In genomic region chr6:88192756-88193155, GRCm38 (mm10) we compare ENCODE assay signal across 39 mouse cellular contexts. TPM values are rescaled to one million over a fixed set of nuclear protein-coding genes. Genes with fewer than 3 reads are reported as not detected.
DNase-seq lines count a peak whose midpoint lies in the region; ATAC-seq and TF ChIP-seq lines count a peak whose summit lies in the region.
"Had no signal": no experiment of that assay in that cellular context is flagged by ENCODE, and none has a peak within 500 bp of the region (broad histone marks: within the 10 kb centered on the region; RNA-seq: fewer than 3 reads in every experiment).

No protein-coding gene starts in this region.

- no peak for TF ChIP-seq CTCF in hindbrain, postnatal 0 days (IDR thresholded peaks at IDR 0.05; ENCODE audit: low read depth)

- no peaks in the 10 kb centered on the region for H3K9me3 ChIP-seq in hindbrain, embryonic 11.5 days (ENCODE audit: control insufficient read depth, low read length)
- H3K9me3 ChIP-seq in hindbrain, postnatal 0 days (ENCODE audit: low read length): no peaks in the 10 kb centered on the region
- H3K9me3 ChIP-seq in midbrain, embryonic 12.5 days: no peaks in the 10 kb centered on the region
- H3K9me3 ChIP-seq in midbrain, embryonic 10.5 days (replicated peaks): no peaks in the 10 kb centered on the region
- H3K9me3 ChIP-seq: heart, embryonic 12.5 days; kidney, embryonic 15.5 days; neural tube, embryonic 12.5 days had no signal

- no peaks in the 10 kb centered on the region for H3K36me3 ChIP-seq in hindbrain, embryonic 11.5 days (ENCODE audit: control insufficient read depth, insufficient read depth, low read length)
- H3K36me3 ChIP-seq in hindbrain, postnatal 0 days (ENCODE audit: insufficient read depth, low read length): no peaks in the 10 kb centered on the region
- no peaks in the 10 kb centered on the region for H3K36me3 ChIP-seq in midbrain, embryonic 12.5 days
- no peaks in the 10 kb centered on the region for H3K36me3 ChIP-seq in midbrain, embryonic 10.5 days
- H3K36me3 ChIP-seq: heart, embryonic 12.5 days; kidney, embryonic 15.5 days; neural tube, embryonic 12.5 days had no signal

- no peak overlapping the region for H3K4me3 ChIP-seq in hindbrain, embryonic 11.5 days (ENCODE audit: low read depth, low read length)
- H3K4me3 ChIP-seq in hindbrain, postnatal 0 days (ENCODE audit: low read length): no peak overlapping the region
- no peak overlapping the region for H3K4me3 ChIP-seq in midbrain, embryonic 12.5 days
- no peak overlapping the region for H3K4me3 ChIP-seq in midbrain, embryonic 10.5 days
- H3K4me3 ChIP-seq: erythroblast, embryonic 14.5 days; left cerebral cortex, adult 2 months; myocyte had no signal

- WGBS in hindbrain, embryonic 11.5 days: 7% methylated on average over 8 of the region's 8 CpGs
- 16% methylated on average over 8 of the region's 8 CpGs for WGBS in hindbrain, postnatal 0 days
- 8% methylated on average over 8 of the region's 8 CpGs for WGBS in midbrain, embryonic 12.5 days
- 9% methylated on average over 8 of the region's 8 CpGs for WGBS in midbrain, embryonic 10.5 days

- peaks cover 25% of the 10 kb centered on the region for H3K4me1 ChIP-seq in hindbrain, embryonic 11.5 days (replicated peaks; ENCODE audit: control insufficient read depth, insufficient read depth, low read length)
- H3K4me1 ChIP-seq in hindbrain, postnatal 0 days (ENCODE audit: insufficient read depth, low read length): peaks cover 12% of the 10 kb centered on the region; the same call in 1 of the 2 replicates
- H3K4me1 ChIP-seq in midbrain, embryonic 12.5 days: peaks cover 46% of the 10 kb centered on the region
- peaks cover 61% of the 10 kb centered on the region for H3K4me1 ChIP-seq in midbrain, embryonic 10.5 days

- peak; percentile 39 for DNase-seq in hindbrain, embryonic 11.5 days (ENCODE audit: low spot score)
- no peak for DNase-seq in hindbrain, postnatal 0 days (ENCODE audit: low spot score)
- no peak for DNase-seq in midbrain, embryonic 10.5 days (ENCODE audit: low spot score)
- DNase-seq in MN1 (ENCODE audit: low spot score): peak; percentile 22
- DNase-seq in kidney, adult 8-10 months: no peak
- DNase-seq in urinary bladder, postnatal 14 days (ENCODE audit: low spot score): no peak
- DNase-seq: cerebellum, adult 18-20 months; gastrocnemius, postnatal 36 days; heart, adult 2 months; kidney, adult 11 months; left cerebral cortex, postnatal 4 days; lung, postnatal 10 days; right cerebral cortex, postnatal 4 days; thymus, adult 18-20 months; thymus, postnatal 25 days had no signal

- H3K27me3 ChIP-seq in hindbrain, embryonic 11.5 days (ENCODE audit: control insufficient read depth, insufficient read depth, low read length): peaks cover 97% of the 10 kb centered on the region
- peaks cover 87% of the 10 kb centered on the region for H3K27me3 ChIP-seq in hindbrain, postnatal 0 days (ENCODE audit: insufficient read depth, low read length)
- peaks cover 100% of the 10 kb centered on the region for H3K27me3 ChIP-seq in midbrain, embryonic 12.5 days
- H3K27me3 ChIP-seq in midbrain, embryonic 10.5 days (ENCODE audit: low read depth, poor library complexity, severe bottlenecking): peaks cover 100% of the 10 kb centered on the region

- ATAC-seq in hindbrain, embryonic 11.5 days (ENCODE audit: low FRiP score): no peak
- no peak for ATAC-seq in hindbrain, postnatal 0 days
- no peak for ATAC-seq in midbrain, embryonic 12.5 days (ENCODE audit: low FRiP score, low read depth)
- ATAC-seq: activated CD4-positive, CD25-positive, alpha-beta regulatory T cell, adult 4 months; forebrain, embryonic 16.5 days had no signal

- H3K9ac ChIP-seq in hindbrain, embryonic 11.5 days (ENCODE audit: low read depth, low read length): no peak overlapping the region
- no peak overlapping the region for H3K9ac ChIP-seq in hindbrain, postnatal 0 days (replicated peaks; ENCODE audit: low read length)
- no peak overlapping the region for H3K9ac ChIP-seq in midbrain, embryonic 12.5 days (replicated peaks)
- H3K9ac ChIP-seq: liver, embryonic 14.5 days; neural tube, embryonic 12.5 days had no signal

- H3K4me2 ChIP-seq in hindbrain, embryonic 11.5 days (replicated peaks; ENCODE audit: low read depth, low read length): no peak overlapping the region
- no peak overlapping the region for H3K4me2 ChIP-seq in hindbrain, postnatal 0 days (ENCODE audit: low read depth, low read length)
- H3K4me2 ChIP-seq in midbrain, embryonic 12.5 days (replicated peaks): no peak overlapping the region

- H3K27ac ChIP-seq in hindbrain, embryonic 11.5 days (ENCODE audit: low read depth, low read length): 0 out of 2 replicates have a peak overlapping the region, but pooled peaks have one; percentile 6
- H3K27ac ChIP-seq in hindbrain, postnatal 0 days: no peak overlapping the region
- peak overlapping the region; percentile 85; the same call in 1 of the 2 replicates for H3K27ac ChIP-seq in midbrain, embryonic 12.5 days (replicated peaks)
- no peak overlapping the region for H3K27ac ChIP-seq in midbrain, embryonic 10.5 days (replicated peaks)
- H3K27ac ChIP-seq: heart, adult 2 months; kidney, embryonic 15.5 days; left cerebral cortex, adult 2 months; liver, embryonic 14.5 days; neural tube, embryonic 12.5 days; stomach, postnatal 0 days had no signal

RNA-seq across cellular contexts. Expression of gene Gata2, which starts 0.9 kb away (rescaled TPM):
- 18.2 and 26.3 TPM in 2 replicates for polyA plus RNA-seq in hindbrain, embryonic 11.5 days (2014; fragmentation: Nextera tagmentation; extraction: Ambion mirVana)
- total RNA-seq in hindbrain, postnatal 0 days (2014; rRNA removed): 6.1 and 7.5 TPM in 2 replicates
- polyA plus RNA-seq in hindbrain, postnatal 0 days (2015; fragmentation: Nextera tagmentation; extraction: Ambion mirVana): 17.9 and 19.7 TPM in 2 replicates
- polyA plus RNA-seq in midbrain, embryonic 12.5 days (2016; fragmentation: Nextera tagmentation; extraction: Ambion mirVana): 38.7 and 45.5 TPM in 2 replicates
- 19.3 and 36.1 TPM in 2 replicates for polyA plus RNA-seq in midbrain, embryonic 10.5 days (2016; fragmentation: Nextera tagmentation; extraction: Ambion mirVana)
- polyA plus RNA-seq: activated CD4-positive, CD25-positive, alpha-beta regulatory T cell, adult 4 months had no signal

RNA-seq across cellular contexts. Expression of gene Dnajb8, which starts 29.3 kb away (rescaled TPM):
- polyA plus RNA-seq in hindbrain, embryonic 11.5 days (2014; fragmentation: Nextera tagmentation; extraction: Ambion mirVana): not detected in 2 replicates
- total RNA-seq in hindbrain, postnatal 0 days (2014; rRNA removed): not detected in 2 replicates
- polyA plus RNA-seq in hindbrain, postnatal 0 days (2015; fragmentation: Nextera tagmentation; extraction: Ambion mirVana): not detected in 2 replicates
- not detected in 2 replicates for polyA plus RNA-seq in midbrain, embryonic 12.5 days (2016; fragmentation: Nextera tagmentation; extraction: Ambion mirVana)
- not detected in 2 replicates for polyA plus RNA-seq in midbrain, embryonic 10.5 days (2016; fragmentation: Nextera tagmentation; extraction: Ambion mirVana)
- total RNA-seq: adrenal gland, adult 2 months; adrenal gland, postnatal 36 days; common myeloid progenitor, adult 5-6 weeks; gastrocnemius, adult 2 months; gastrocnemius, postnatal 36 days; heart, adult 2 months; hematopoietic stem cell, adult 5-6 weeks; layer of hippocampus, adult 18-20 months; layer of hippocampus, postnatal 10 days; left cerebral cortex, adult 2 months; left cerebral cortex, postnatal 4 days had no signal
- polyA plus RNA-seq: activated CD4-positive, CD25-positive, alpha-beta regulatory T cell, adult 4 months; adrenal gland, adult 2 months; brain, embryonic 14.5 days; embryonic facial prominence, embryonic 11.5 days; erythroblast, embryonic 14.5 days; forebrain, embryonic 11.5 days; forebrain, embryonic 16.5 days; heart, embryonic 12.5 days; heart, postnatal 0 days; kidney, embryonic 15.5 days; liver, embryonic 14.5 days; lung, adult 2 months; myocyte; neural tube, embryonic 12.5 days; spleen, adult 2 months; stomach, postnatal 0 days had no signal

Comparison
In these comparisons a context has a peak if more than half of its experiments do, and no peak if none do; other contexts are left out.
1. DNase-seq: peak in hindbrain, embryonic 11.5 days (single experiment) and MN1 (single experiment); none in hindbrain, postnatal 0 days (single experiment), midbrain, embryonic 10.5 days (single experiment), kidney, adult 8-10 months (0 of 2) and urinary bladder, postnatal 14 days (single experiment).
2. H3K27ac ChIP-seq: peak in hindbrain, embryonic 11.5 days (single experiment) and midbrain, embryonic 12.5 days (single experiment); none in hindbrain, postnatal 0 days (single experiment) and midbrain, embryonic 10.5 days (single experiment).